Mouse (Mus musculus) lung, embryonic 16.5 days (tissue): Measurements from ENCODE around the gene Wdr83. TPM values are rescaled to one million over a fixed set of nuclear protein-coding genes. Genes with fewer than 3 reads are reported as not detected.
"Not testable (repeated sequence)": the region's sequence is repeated elsewhere in the genome, so short reads cannot be mapped to it uniquely, and the experiment has no call there.

Experiments used
- ATAC-seq: fragments of 200-750 bp; cut with Nextera tagmentation; 2 replicates; pipeline ENCODE4 v1.8.0; 2017; ENCODE audit warnings: low read depth, mild to moderate bottlenecking, moderate library complexity
- H3K27ac ChIP-seq: fragments of 300-500 bp; sonication (generic); 2 replicates; pipeline ENCODE4 v1.5.1; 2014; ENCODE audit warnings: mild to moderate bottlenecking, control low read depth, low read length
- H3K27me3 ChIP-seq: fragments of 300-500 bp; sonication (generic); 2 replicates; pipeline ENCODE4 v1.6.1; 2014; ENCODE audit warnings: low read depth, low read length, mixed read lengths; ENCODE audit not compliant: control insufficient read depth, insufficient read depth
- H3K36me3 ChIP-seq: fragments of 300-500 bp; sonication (generic); 2 replicates; pipeline ENCODE4 v1.6.1; 2014; ENCODE audit warnings: low read length; ENCODE audit not compliant: control insufficient read depth, insufficient read depth
- H3K4me1 ChIP-seq: fragments of 300-500 bp; sonication (generic); replicated peaks from 2 replicates; pipeline ENCODE4 v1.6.1; 2014; ENCODE audit warnings: low read length, mixed read lengths; ENCODE audit not compliant: control insufficient read depth, insufficient read depth
- H3K4me2 ChIP-seq: fragments of 300-500 bp; sonication (generic); 2 replicates; pipeline ENCODE4 v1.6.1; 2014; ENCODE audit warnings: low read depth, low read length, control low read depth
- H3K4me3 ChIP-seq: fragments of 300-500 bp; sonication (generic); 2 replicates; pipeline ENCODE4 v1.5.1; 2014; ENCODE audit warnings: mild to moderate bottlenecking, low read length, control low read depth
- H3K9ac ChIP-seq: fragments of 300-500 bp; sonication (generic); 2 replicates; pipeline ENCODE4 v1.6.1; 2014; ENCODE audit warnings: low read length, control low read depth
- H3K9me3 ChIP-seq: fragments of 300-500 bp; sonication (generic); 2 replicates; pipeline ENCODE4 v1.6.1; 2016; ENCODE audit warnings: low read length; ENCODE audit not compliant: control insufficient read depth
- WGBS: fragments of 180-500 bp; shearing (Covaris S2); extraction: QIAGEN DNeasy Blood & Tissue Kit; methylation state at CpG from one replicate; pipeline ENCODE4 v1.1.7; 2014; 5-methylcytosine and 5-hydroxymethylcytosine counted together
- polyA plus RNA-seq: library from polyadenylated mRNA; unstranded; fragments of >200 nt; fragmentation: Nextera tagmentation; extraction: Ambion mirVana; gene quantifications from 2 replicates; pipeline ENCODE4 v1.2.1, GENCODE M21; 2015

The Wdr83 gene
- 45.4 and 45.8 TPM in 2 replicates for polyA plus RNA-seq

GRCm38 (mm10) chr8:85081216-85081555 lies at the start of gene Wdr83:
Wdr83 (minus strand) TSS chr8:85081306.
- H3K4me2 ChIP-seq, result peak within 1 kb of the TSS; percentile 94
- ATAC-seq, result peak; percentile 71
- 1% methylated on average over 9 of the region's 9 CpGs for WGBS
- H3K4me3 ChIP-seq, result peak within 1 kb of the TSS; percentile 95
- H3K27me3 ChIP-seq, result no peaks in the 10 kb centered on the region
- peak within 1 kb of the TSS; percentile 83 for H3K27ac ChIP-seq
- peaks cover 11% of the 10 kb centered on the region; the same call in 1 of the 2 replicates for H3K36me3 ChIP-seq
- peaks cover 26% of the 10 kb centered on the region for H3K4me1 ChIP-seq
- H3K9ac ChIP-seq, result peak within 1 kb of the TSS; percentile 90
- H3K9me3 ChIP-seq, result no peaks in the 10 kb centered on the region

GRCm38 (mm10) chr8:85123691-85124090 lies 42.6 kb upstream of the Wdr83 start:
- ATAC-seq, result no peak
- WGBS, result 85% methylated on average over 8 of the region's 8 CpGs

GRCm38 (mm10) chr8:85122995-85123394 lies 41.9 kb upstream of the Wdr83 start, which contains the start of gene Zfp791:
Zfp791 (minus strand) TSS chr8:85123095.
- WGBS, result 56% methylated on average over 3 of the region's 3 CpGs
- Histone ChIP-seq H3K4me3 (no peak within 1 kb of the TSS), H3K27ac (no peak within 1 kb of the TSS), H3K9ac (no peak within 1 kb of the TSS), H3K4me2 (no peak within 1 kb of the TSS), H3K4me1 (no peaks in the 10 kb centered on the region), H3K36me3 (no peaks in the 10 kb centered on the region), H3K27me3 (no peaks in the 10 kb centered on the region), H3K9me3 (no peaks in the 10 kb centered on the region)
- ATAC-seq, result no peak

More at GRCm38 (mm10) chr8:85123691-85124090, 42.6 kb upstream of the Wdr83 start:
- no peaks in the 10 kb centered on the region for H3K36me3 ChIP-seq
- no peak overlapping the region for H3K9ac ChIP-seq
- H3K4me1 ChIP-seq, result no peaks in the 10 kb centered on the region
- no peaks in the 10 kb centered on the region for H3K27me3 ChIP-seq
- H3K27ac ChIP-seq, result no peak overlapping the region
- H3K4me2 ChIP-seq, result no peak overlapping the region
- H3K4me3 ChIP-seq, result no peak overlapping the region
- no peaks in the 10 kb centered on the region for H3K9me3 ChIP-seq

- not testable (repeated sequence) for H3K4me3 ChIP-seq, ATAC-seq, H3K9ac ChIP-seq, H3K27ac ChIP-seq, H3K27me3 ChIP-seq, H3K4me1 ChIP-seq, H3K36me3 ChIP-seq, H3K9me3 ChIP-seq, H3K4me2 ChIP-seq
- 68% methylated on average over 5 of the region's 5 CpGs for whole genome bisulfite sequencing
Observed at GRCm38 (mm10) chr8:85120251-85120650, 39.1 kb upstream of the Wdr83 start.

GRCm38 (mm10) chr8:85119052-85119981 lies 38.2 kb upstream of the Wdr83 start:
- H3K4me1 ChIP-seq, result no peaks in the 10 kb centered on the region
- peak overlapping the region; percentile 74 for H3K27ac ChIP-seq
- H3K4me2 ChIP-seq, result peak overlapping the region; percentile 70
- 5% methylated on average over 37 of the region's 37 CpGs for WGBS
- no peaks in the 10 kb centered on the region for H3K9me3 ChIP-seq
- H3K4me3 ChIP-seq, result peak overlapping the region; percentile 71
- no peaks in the 10 kb centered on the region for H3K27me3 ChIP-seq
- no peaks in the 10 kb centered on the region for H3K36me3 ChIP-seq
- ATAC-seq, result peak; percentile 91
- peak overlapping the region; percentile 81 for H3K9ac ChIP-seq

GRCm38 (mm10) chr8:85116984-85117383 lies 35.9 kb upstream of the Wdr83 start:
- Histone ChIP-seq H3K27ac (0 out of 2 replicates have a peak overlapping the region, but pooled peaks have one; percentile 16), H3K9me3 (no peaks in the 10 kb centered on the region), H3K4me2 (no peak overlapping the region), H3K4me1 (no peaks in the 10 kb centered on the region), H3K9ac (no peak overlapping the region), H3K36me3 (0 out of 2 replicates have a peak, but pooled peaks cover 3% of the 10 kb centered on the region), H3K4me3 (no peak overlapping the region), H3K27me3 (no peaks in the 10 kb centered on the region)
- 62% methylated on average over 7 of the region's 7 CpGs for WGBS
- ATAC-seq, result no peak

GRCm38 (mm10) chr8:85115501-85115900 lies 34.4 kb upstream of the Wdr83 start:
- WGBS, result 74% methylated on average over 4 of the region's 4 CpGs
- Histone ChIP-seq H3K36me3 (peaks cover 8% of the 10 kb centered on the region), H3K4me2 (no peak overlapping the region), H3K27ac (no peak overlapping the region), H3K27me3 (no peaks in the 10 kb centered on the region), H3K4me3 (no peak overlapping the region), H3K9me3 (no peaks in the 10 kb centered on the region), H3K9ac (no peak overlapping the region), H3K4me1 (no peaks in the 10 kb centered on the region)
- no peak for ATAC-seq

GRCm38 (mm10) chr8:85113241-85113640 lies 32.1 kb upstream of the Wdr83 start:
- ATAC-seq, result no peak
- Histone ChIP-seq H3K4me2 (no peak overlapping the region), H3K4me1 (no peaks in the 10 kb centered on the region), H3K27me3 (no peaks in the 10 kb centered on the region), H3K27ac (no peak overlapping the region), H3K36me3 (peaks cover 22% of the 10 kb centered on the region), H3K9me3 (no peaks in the 10 kb centered on the region), H3K9ac (no peak overlapping the region), H3K4me3 (no peak overlapping the region)
- 92% methylated on average over 10 of the region's 10 CpGs for WGBS

- H3K9me3 ChIP-seq, result no peaks in the 10 kb centered on the region; the same call in 1 of the 2 replicates
- no peaks in the 10 kb centered on the region; the same call in 1 of the 2 replicates for H3K4me1 ChIP-seq
- no peak overlapping the region for H3K27ac ChIP-seq
- no peak overlapping the region for H3K4me3 ChIP-seq
- peaks cover 5% of the 10 kb centered on the region for H3K36me3 ChIP-seq
- no peak overlapping the region for H3K9ac ChIP-seq
- no peaks in the 10 kb centered on the region for H3K27me3 ChIP-seq
- 78% methylated on average over 4 of the region's 4 CpGs for WGBS
- no peak for ATAC-seq
- no peak overlapping the region for H3K4me2 ChIP-seq
Observed at GRCm38 (mm10) chr8:85100076-85100665, 19.1 kb upstream of the Wdr83 start.
